Mouse (Mus musculus): ENCODE results near the gene Ankrd2. TPM values are rescaled to one million over a fixed set of nuclear protein-coding genes. Genes with fewer than 3 reads are reported as not detected.

Gene Ankrd2
- 0.55 and 1.0 TPM in 2 replicates for polyA plus RNA-seq (2012; ENCODE audit: low replicate concordance)

DNA sequence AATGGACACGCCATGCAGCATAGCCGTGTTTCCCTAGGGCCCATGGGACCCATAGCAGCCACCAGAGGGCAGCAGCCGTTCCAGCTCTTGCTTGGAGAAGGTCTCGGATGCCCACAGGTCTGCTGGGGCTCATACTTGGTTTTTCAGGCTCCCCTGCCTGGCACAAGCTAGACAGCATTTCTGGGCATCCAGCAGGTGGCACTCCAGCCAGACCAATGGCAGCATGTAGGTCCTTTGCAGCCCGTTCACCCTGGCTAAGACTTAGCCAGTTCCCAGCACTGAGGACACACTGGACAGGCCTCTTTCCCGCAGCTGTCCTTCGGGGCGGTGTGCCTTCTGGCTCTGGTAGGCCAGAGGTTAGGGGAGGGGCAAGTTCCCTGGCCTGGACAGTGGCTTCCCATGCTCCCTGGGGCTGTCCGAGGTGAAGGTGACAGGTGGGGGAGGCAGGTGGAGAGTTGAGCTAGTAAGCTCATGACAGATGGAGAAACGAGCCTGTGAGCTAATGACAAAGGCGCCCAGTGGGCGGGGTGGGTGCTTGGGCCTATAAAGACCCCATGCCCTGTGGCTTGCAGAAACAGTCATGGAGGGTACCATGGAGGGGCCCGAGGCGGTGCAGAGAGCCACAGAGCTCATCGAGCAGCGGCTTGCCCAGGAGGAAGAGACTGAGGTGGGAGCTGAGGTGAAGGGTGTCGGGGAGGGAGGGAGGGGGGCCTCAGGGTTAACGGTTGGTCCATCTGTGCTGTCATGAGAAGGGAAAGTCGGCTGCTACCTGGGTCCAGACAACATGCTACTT lies at the start of gene Ankrd2:
TSS of gene Ankrd2 (plus strand) at position 545 of the 793 bp plus-strand sequence.

DNA sequence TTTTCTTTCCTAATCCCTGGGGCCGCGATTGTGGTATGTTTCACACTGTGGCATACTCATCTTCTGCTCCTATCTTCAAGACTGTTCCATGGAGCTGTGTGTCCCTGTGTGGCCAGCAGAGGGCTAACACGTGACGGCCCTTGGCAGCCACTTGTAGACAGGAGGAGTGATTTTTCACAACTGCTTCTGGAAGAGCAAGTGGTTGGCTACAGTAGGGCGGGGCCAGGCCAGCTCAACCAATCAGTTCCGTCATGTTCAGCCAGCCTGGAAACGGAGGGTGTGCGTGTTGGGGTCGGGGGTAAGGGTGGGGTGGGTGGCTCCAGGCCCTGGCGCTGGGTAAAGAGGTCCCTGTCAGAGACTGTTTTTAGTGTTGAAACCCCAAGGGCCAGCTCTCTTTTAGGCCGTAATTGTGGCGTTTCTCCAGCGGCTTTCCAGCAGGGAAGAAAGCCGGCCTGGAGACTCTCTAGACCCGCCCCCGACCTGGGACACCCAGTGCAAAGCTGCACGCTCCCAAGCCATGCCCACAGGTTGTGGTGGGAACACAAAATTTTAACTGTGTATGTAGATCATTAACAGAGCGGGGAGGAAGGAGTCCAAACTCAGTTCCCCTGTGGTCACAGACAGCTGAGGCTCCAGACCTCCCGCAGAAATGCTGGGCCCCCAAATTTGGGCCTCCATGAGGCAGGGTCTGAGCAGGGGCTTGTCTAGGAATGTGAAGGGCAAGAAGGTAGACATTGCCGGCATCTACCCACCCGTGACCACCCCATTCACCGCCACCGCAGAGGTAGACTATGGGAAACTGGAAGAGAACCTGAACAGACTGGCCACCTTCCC lies 9.7 kb downstream of the Ankrd2 start, which contains the start of gene Hoga1:
TSS of gene Hoga1 (plus strand) at position 342 of the 834 bp plus-strand sequence.

DNA sequence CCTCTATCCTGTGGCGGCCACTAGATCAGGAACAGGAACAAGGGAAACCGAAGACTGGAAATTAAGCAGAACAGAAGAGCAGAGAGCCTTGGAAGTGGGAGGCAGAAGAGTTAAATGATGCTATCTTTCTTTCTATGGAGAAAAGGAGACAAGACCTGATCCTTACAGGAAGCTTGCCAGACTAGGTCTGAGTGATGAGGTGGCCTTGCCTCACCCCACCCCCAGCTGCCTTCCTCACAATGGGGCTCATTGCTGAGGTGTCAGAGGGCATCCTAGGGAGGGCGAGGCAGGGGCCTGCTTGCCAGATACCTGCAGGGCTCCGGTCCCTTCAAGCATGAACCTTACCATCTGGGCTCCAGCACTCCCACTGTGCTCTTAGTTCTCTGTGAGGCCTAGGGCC lies 16.1 kb downstream of the Ankrd2 start, which contains the start of gene 4933411K16Rik:
TSS of gene 4933411K16Rik (plus strand) at position 301 of the 400 bp plus-strand sequence.

DNA sequence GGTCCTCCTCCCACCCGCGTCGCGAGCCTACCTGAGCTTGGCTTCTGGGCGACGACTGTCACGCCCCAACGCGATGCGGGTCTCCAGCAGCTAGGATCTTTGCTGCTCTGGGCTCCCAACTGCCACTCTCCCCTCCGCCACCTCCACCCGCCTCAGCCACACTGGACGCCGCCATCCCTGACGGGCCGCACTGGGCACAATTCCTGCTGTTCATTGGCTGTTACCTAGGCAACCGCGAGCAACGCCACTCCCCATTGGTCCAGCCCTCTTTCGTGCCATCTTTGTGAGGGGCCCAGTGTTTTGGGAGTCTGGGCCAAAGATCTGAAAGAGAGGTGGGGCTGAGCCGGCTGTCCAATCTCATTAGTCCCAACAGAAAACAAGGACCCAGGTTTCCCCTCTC lies 50.4 kb downstream of the Ankrd2 start, which contains the start of gene Morn4:
TSS of gene Morn4 (minus strand) at position 192 of the 400 bp plus-strand sequence.

DNA sequence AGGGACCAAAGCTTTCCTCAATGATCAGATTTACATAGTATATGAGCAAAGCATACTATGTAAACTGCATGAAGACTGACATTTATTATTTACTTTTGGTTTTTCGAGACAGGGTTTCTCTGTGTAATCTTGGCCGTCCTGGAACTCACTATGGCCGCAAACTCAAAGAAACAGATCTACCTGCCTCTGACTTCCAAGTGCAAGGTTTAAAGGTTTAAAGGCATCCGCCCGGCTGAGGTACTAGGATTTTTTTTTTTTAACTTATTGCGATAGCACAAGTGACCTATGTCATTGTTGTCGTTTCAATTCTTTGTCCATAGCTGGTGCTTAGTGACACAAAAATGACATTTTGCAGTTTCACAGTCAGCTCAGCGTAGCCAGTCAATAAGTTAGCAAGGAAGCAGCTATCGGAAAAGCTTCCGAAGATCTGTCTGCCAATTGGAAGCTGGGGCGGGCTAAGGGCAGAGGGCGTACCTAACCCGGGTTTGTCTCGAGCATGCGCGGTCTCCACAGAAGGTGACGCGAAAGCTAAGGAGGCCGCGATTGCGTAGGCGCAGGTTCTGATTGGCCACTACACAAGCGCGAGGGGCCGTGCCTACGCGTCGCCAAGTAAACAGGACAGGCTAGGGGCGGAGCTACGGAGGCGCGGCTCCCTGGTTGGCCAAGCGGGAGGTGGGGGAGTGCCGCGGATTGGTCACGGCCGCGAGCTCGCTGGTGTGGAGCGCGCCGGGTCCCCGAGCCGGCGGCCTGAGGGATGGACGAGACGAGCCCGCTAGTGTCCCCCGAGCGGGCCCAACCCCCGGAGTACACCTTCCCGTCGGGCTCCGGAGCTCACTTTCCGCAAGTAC lies 54.2 kb downstream of the Ankrd2 start, which contains the start of gene Pi4k2a:
TSS of gene Pi4k2a (plus strand) at position 723 of the 848 bp plus-strand sequence.

Other genes starting within 250 kb of the Ankrd2 start
- 2.7 and 3.8 TPM in 2 replicates for gene Arhgap19, start 234.0 kb upstream of the Ankrd2 start, polyA plus RNA-seq (2012; ENCODE audit: low replicate concordance)
- gene Frat1, start 206.0 kb upstream of the Ankrd2 start, polyA plus RNA-seq (2012; ENCODE audit: low replicate concordance), result 54.1 and 63.1 TPM in 2 replicates
- 22.1 and 29.2 TPM in 2 replicates for gene Frat2, start 187.9 kb upstream of the Ankrd2 start, polyA plus RNA-seq (2012; ENCODE audit: low replicate concordance)
- 14.9 and 24.9 TPM in 2 replicates for gene Rrp12, start 139.8 kb upstream of the Ankrd2 start, polyA plus RNA-seq (2012; ENCODE audit: low replicate concordance)
- gene Pgam1, start 124.1 kb upstream of the Ankrd2 start, polyA plus RNA-seq (2012; ENCODE audit: low replicate concordance), result 45.6 and 62.6 TPM in 2 replicates
- gene Exosc1, start 102.6 kb upstream of the Ankrd2 start, polyA plus RNA-seq (2012; ENCODE audit: low replicate concordance), result 5.5 and 21.0 TPM in 2 replicates
- gene Zdhhc16, start 102.5 kb upstream of the Ankrd2 start, polyA plus RNA-seq (2012; ENCODE audit: low replicate concordance), result 20.4 and 33.6 TPM in 2 replicates
- 5.1 and 29.0 TPM in 2 replicates for gene Mms19, start 54.8 kb upstream of the Ankrd2 start, polyA plus RNA-seq (2012; ENCODE audit: low replicate concordance)
- 6.3 and 8.7 TPM in 2 replicates for gene Ubtd1, start 54.2 kb upstream of the Ankrd2 start, polyA plus RNA-seq (2012; ENCODE audit: low replicate concordance)
- not detected in 2 replicates for gene Hoga1, start 9.6 kb downstream of the Ankrd2 start, polyA plus RNA-seq (2012; ENCODE audit: low replicate concordance)
- gene 4933411K16Rik, start 16.2 kb downstream of the Ankrd2 start, polyA plus RNA-seq (2012; ENCODE audit: low replicate concordance), result not detected in 2 replicates
- 0.09 and 0.50 TPM in 2 replicates for gene Morn4, start 50.4 kb downstream of the Ankrd2 start, polyA plus RNA-seq (2012; ENCODE audit: low replicate concordance)
- 16.8 and 26.8 TPM in 2 replicates for gene Pi4k2a, start 54.5 kb downstream of the Ankrd2 start, polyA plus RNA-seq (2012; ENCODE audit: low replicate concordance)
- 4.4 and 14.3 TPM in 2 replicates for gene Avpi1, start 93.1 kb downstream of the Ankrd2 start, polyA plus RNA-seq (2012; ENCODE audit: low replicate concordance)
- gene Marveld1, start 111.4 kb downstream of the Ankrd2 start, polyA plus RNA-seq (2012; ENCODE audit: low replicate concordance), result 4.7 and 6.3 TPM in 2 replicates
- 14.8 and 15.6 TPM in 2 replicates for gene Zfyve27, start 128.0 kb downstream of the Ankrd2 start, polyA plus RNA-seq (2012; ENCODE audit: low replicate concordance)
- not detected in 2 replicates for gene Sfrp5, start 166.3 kb downstream of the Ankrd2 start, polyA plus RNA-seq (2012; ENCODE audit: low replicate concordance)
- not detected in 2 replicates for gene Golga7b, start 211.6 kb downstream of the Ankrd2 start, polyA plus RNA-seq (2012; ENCODE audit: low replicate concordance)